Mouse (Mus musculus): ENCODE measurements around the gene Mup7.
"Not testable (repeated sequence)": the region's sequence is repeated elsewhere in the genome, so short reads cannot be mapped to it uniquely, and the experiment has no call there.

DNA sequence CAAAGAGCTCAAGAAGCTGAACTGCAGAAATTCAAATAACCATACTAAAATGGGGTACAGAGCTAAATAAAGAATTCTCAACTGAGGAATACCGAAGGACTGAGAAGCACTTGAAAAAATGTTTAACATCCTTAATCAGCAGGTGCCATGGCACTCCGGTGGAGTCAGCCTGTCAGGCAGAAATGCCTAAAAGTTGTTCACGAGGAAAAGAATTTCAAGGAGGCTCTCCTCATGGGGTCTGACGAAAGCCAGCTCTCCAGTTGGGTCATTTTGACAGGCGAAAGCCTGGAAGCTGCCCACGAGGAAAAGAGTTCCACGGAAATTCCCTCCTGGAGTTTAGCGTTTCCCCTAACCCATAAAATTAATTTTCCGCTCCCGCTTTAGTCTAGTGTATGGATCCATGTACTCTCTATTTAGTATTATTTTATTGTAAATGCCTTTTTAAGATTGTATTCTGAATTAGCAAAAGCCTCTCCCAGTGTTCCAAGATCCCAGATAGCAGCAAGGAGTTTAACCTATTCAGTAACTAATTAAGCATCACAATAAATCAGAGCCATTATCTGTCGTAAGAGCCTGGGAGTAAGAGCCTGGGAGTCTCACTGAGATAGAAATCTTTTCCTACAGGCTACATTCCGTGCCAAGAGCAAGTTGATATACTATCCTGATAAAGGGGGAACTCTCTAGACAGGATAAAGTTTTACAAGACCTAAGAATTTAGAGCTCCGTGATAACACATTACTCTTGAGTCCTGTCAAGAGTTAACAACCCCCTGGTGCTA, 40.8 kb downstream of the Mup7 start:
- TF ChIP-seq POLR2A (IDR thresholded peaks at IDR 0.05; ENCODE audit: borderline replicate concordance, extremely low read depth, insufficient read depth, insufficient read length, poor library complexity, severe bottlenecking); CTCF (IDR thresholded peaks at IDR 0.05; ENCODE audit: borderline replicate concordance, extremely low read depth, insufficient read depth, insufficient read length): not testable (repeated sequence)
